Mouse (Mus musculus): ENCODE measurements around the gene Snx5. TPM values are rescaled to one million over a fixed set of nuclear protein-coding genes. Genes with fewer than 3 reads are reported as not detected.

Gene Snx5
- polyA plus RNA-seq, 1 experiment = 12.9 TPM

DNA sequence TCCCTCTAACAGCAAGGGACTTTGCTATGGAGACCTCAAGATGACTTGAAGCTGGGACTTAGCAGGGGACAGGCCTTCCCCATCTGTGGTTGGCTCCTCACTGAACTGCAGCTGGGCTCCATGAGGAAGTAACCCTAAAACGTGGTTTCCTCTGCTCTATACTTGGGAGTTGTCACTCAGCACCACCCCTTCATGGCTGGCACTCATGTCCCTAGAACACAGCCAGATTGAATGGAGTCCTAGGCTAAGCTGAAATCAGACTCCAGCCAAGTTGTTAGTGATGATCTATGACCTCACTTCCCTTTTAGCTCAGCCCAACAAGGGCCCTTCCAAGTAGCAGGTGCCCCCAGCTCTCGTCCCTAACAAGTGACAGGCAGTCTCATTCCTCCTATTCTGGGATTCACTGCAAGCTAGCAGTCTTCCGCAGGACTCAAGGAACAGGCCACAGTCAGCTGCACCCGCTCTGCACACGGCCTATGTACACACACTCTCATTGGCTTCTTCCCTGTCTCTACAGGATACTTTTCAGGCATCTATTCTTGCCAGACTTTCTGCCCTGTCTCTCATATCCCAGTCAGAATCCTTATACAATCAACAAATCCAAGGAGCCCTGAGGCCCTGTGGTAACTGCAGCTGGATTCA is 23.2 kb downstream of the Snx5 start:
- no peaks in the 10 kb centered on the region for H3K4me1 ChIP-seq (ENCODE audit: control insufficient read depth, insufficient read depth, low read length)
- H3K4me3 ChIP-seq (ENCODE audit: control insufficient read depth, low read depth, low read length) = no peak overlapping the region
- no peaks in the 10 kb centered on the region for H3K27me3 ChIP-seq (ENCODE audit: control insufficient read depth, insufficient read depth, low read length)
- H3K27ac ChIP-seq (ENCODE audit: control insufficient read depth, insufficient read depth, low read depth, low read length) = no peak overlapping the region
- TF ChIP-seq CTCF (IDR thresholded peaks at IDR 0.05; ENCODE audit: control insufficient read depth, insufficient read depth, insufficient replicate concordance, low read depth, low read length) (no peak), POLR2A (IDR thresholded peaks at IDR 0.05; ENCODE audit: control insufficient read depth, low read depth, low read length) (no peak)
- no peaks in the 10 kb centered on the region; the same call in 1 of the 2 replicates for H3K36me3 ChIP-seq (ENCODE audit: control insufficient read depth, insufficient read depth, low read length)

DNA sequence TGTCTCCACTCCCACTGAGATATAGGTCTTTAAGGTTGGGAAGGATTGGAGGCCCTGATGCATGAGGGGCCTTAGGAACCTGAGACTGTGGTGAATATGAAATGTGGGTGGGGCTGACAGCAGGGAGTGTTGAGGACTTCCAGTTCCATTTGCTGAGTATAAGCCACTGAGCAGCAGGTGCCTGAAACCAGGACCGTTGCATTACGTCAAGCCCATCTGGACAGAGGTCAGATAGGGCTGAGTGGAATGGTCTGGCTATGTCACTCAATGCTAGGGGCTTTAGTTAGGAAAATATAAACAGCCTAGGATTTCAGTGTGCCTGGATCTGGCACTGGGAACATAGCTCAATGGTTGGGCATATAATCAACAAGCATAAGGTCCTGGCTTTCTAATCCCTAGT is 24.4 kb downstream of the Snx5 start:
- no peaks in the 10 kb centered on the region; the same call in 1 of the 2 replicates for H3K36me3 ChIP-seq (ENCODE audit: control insufficient read depth, insufficient read depth, low read length)
- H3K27ac ChIP-seq (ENCODE audit: control insufficient read depth, insufficient read depth, low read depth, low read length) = no peak overlapping the region
- TF ChIP-seq CTCF (IDR thresholded peaks at IDR 0.05; ENCODE audit: control insufficient read depth, insufficient read depth, insufficient replicate concordance, low read depth, low read length) = no peak
- TF ChIP-seq POLR2A (IDR thresholded peaks at IDR 0.05; ENCODE audit: control insufficient read depth, low read depth, low read length) = no peak
- no peaks in the 10 kb centered on the region for H3K4me1 ChIP-seq (ENCODE audit: control insufficient read depth, insufficient read depth, low read length)
- no peaks in the 10 kb centered on the region for H3K27me3 ChIP-seq (ENCODE audit: control insufficient read depth, insufficient read depth, low read length)
- no peak overlapping the region for H3K4me3 ChIP-seq (ENCODE audit: control insufficient read depth, low read depth, low read length)

DNA sequence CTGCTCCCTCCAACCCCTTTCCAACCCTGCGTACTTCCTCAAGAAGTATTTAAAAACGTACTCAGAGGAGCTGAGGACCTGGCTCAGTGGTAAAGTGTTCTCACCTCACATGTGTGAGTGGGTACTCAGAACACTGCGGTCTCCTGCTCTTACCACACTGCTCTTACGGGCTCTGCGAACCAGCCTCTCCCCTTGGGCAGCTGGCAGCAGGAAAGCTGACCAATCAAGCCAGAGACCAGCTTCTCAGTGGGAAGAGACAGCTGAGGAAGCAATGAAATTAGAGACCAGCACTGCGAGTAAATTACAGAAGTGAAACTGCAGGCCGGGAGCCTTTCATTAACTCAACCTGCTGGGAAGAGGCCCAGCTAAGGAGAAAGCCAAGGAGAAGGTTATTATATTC is 25.2 kb downstream of the Snx5 start:
- Histone ChIP-seq H3K4me3 (ENCODE audit: control insufficient read depth, low read depth, low read length) (no peak overlapping the region), H3K36me3 (ENCODE audit: control insufficient read depth, insufficient read depth, low read length) (no peaks in the 10 kb centered on the region), H3K4me1 (ENCODE audit: control insufficient read depth, insufficient read depth, low read length) (no peaks in the 10 kb centered on the region), H3K27ac (ENCODE audit: control insufficient read depth, insufficient read depth, low read depth, low read length) (no peak overlapping the region), H3K27me3 (ENCODE audit: control insufficient read depth, insufficient read depth, low read length) (no peaks in the 10 kb centered on the region)
- TF ChIP-seq POLR2A (IDR thresholded peaks at IDR 0.05; ENCODE audit: control insufficient read depth, low read depth, low read length) (no peak), CTCF (IDR thresholded peaks at IDR 0.05; ENCODE audit: control insufficient read depth, insufficient read depth, insufficient replicate concordance, low read depth, low read length) (no peak)

DNA sequence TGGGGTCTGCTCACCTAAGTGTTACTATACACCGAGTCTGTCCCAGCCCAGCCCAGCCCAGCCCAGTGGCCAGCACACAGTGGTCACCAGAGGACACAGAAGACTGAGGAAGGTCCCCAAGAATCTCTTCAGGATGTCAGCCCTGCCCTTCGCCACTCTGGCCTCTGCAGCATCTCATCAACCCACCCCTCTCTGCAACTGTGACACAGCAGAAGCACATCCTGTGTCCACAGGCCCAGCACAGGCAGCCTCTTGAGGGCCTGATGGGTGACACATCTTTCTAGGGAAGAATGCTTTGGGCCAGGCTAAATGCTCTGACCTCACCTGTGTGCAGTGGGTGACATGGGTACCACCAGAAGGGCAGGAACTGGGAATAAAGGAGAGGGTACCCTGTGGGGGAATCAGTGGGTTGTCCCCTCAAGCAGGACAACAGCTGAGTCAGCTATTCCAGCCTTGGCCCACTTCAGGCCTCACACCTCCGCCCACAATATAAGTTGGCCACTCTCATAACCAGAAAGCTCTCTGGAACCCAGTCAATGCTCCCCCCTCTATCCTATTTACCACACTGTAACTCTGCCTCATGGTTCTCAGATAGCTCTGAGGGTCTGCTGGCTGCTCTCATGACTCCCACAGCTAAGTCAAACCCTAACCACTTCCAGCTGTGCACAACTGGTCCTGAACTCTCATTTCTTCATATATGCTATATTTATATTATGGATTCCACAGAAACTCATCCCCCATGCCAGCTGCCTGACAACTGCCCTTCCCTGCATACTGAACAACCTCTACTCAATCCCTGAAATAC is 30.4 kb downstream of the Snx5 start:
- Histone ChIP-seq H3K36me3 (ENCODE audit: control insufficient read depth, insufficient read depth, low read length) (no peaks in the 10 kb centered on the region), H3K27me3 (ENCODE audit: control insufficient read depth, insufficient read depth, low read length) (no peaks in the 10 kb centered on the region), H3K4me3 (ENCODE audit: control insufficient read depth, low read depth, low read length) (no peak overlapping the region), H3K4me1 (ENCODE audit: control insufficient read depth, insufficient read depth, low read length) (no peaks in the 10 kb centered on the region), H3K27ac (ENCODE audit: control insufficient read depth, insufficient read depth, low read depth, low read length) (no peak overlapping the region)
- no peak for TF ChIP-seq CTCF (IDR thresholded peaks at IDR 0.05; ENCODE audit: control insufficient read depth, insufficient read depth, insufficient replicate concordance, low read depth, low read length)
- no peak for TF ChIP-seq POLR2A (IDR thresholded peaks at IDR 0.05; ENCODE audit: control insufficient read depth, low read depth, low read length)

DNA sequence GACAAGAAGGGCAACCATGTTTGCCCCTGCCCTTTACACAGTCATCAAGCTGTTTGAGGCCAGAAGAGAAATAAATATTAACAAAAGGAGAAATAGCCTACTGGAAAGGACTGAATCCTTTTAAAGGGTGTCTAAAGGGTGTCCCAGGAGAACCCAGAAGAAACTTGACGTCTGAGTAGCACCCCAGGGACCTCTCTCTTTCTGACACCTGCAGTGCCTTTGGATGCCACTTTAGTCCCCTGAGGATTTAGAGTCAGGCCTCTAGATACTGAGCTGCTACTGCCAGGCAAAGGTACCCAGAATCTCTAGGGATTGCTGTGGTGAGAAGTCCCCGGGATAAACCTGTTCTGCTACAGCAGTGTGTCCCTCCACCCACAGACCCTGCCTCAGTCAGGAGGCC is 31.4 kb downstream of the Snx5 start:
- H3K27me3 ChIP-seq (ENCODE audit: control insufficient read depth, insufficient read depth, low read length) = no peaks in the 10 kb centered on the region
- no peak overlapping the region for H3K4me3 ChIP-seq (ENCODE audit: control insufficient read depth, low read depth, low read length)
- no peak overlapping the region for H3K27ac ChIP-seq (ENCODE audit: control insufficient read depth, insufficient read depth, low read depth, low read length)
- no peak for TF ChIP-seq CTCF (IDR thresholded peaks at IDR 0.05; ENCODE audit: control insufficient read depth, insufficient read depth, insufficient replicate concordance, low read depth, low read length)
- TF ChIP-seq POLR2A (IDR thresholded peaks at IDR 0.05; ENCODE audit: control insufficient read depth, low read depth, low read length) = no peak
- no peaks in the 10 kb centered on the region for H3K36me3 ChIP-seq (ENCODE audit: control insufficient read depth, insufficient read depth, low read length)
- no peaks in the 10 kb centered on the region for H3K4me1 ChIP-seq (ENCODE audit: control insufficient read depth, insufficient read depth, low read length)

DNA sequence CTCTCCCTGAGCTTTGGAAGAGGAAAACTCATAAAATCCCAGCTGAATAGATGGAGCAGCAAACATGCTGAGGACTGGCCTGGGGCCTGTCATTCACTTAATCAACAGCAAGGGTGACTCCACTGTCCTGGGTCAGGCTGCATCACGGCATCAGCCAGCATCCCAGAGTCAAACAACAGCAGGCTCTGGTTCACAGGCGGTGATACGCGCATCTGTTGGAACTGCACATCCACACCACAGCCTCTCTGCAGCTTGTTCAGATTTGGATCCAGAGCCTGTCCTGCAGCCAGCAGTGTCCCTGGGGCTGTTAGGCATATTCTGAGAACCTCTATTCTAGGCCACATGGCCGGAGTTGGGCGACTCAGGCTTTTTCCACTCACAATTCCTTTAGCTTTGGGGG is 32.4 kb downstream of the Snx5 start:
- no peaks in the 10 kb centered on the region for H3K36me3 ChIP-seq (ENCODE audit: control insufficient read depth, insufficient read depth, low read length)
- H3K27me3 ChIP-seq (ENCODE audit: control insufficient read depth, insufficient read depth, low read length) = no peaks in the 10 kb centered on the region
- no peak overlapping the region for H3K4me3 ChIP-seq (ENCODE audit: control insufficient read depth, low read depth, low read length)
- TF ChIP-seq POLR2A (IDR thresholded peaks at IDR 0.05; ENCODE audit: control insufficient read depth, low read depth, low read length) (no peak), CTCF (IDR thresholded peaks at IDR 0.05; ENCODE audit: control insufficient read depth, insufficient read depth, insufficient replicate concordance, low read depth, low read length) (no peak)
- H3K4me1 ChIP-seq (ENCODE audit: control insufficient read depth, insufficient read depth, low read length) = no peaks in the 10 kb centered on the region
- no peak overlapping the region; the same call in 1 of the 2 replicates for H3K27ac ChIP-seq (ENCODE audit: control insufficient read depth, insufficient read depth, low read depth, low read length)

DNA sequence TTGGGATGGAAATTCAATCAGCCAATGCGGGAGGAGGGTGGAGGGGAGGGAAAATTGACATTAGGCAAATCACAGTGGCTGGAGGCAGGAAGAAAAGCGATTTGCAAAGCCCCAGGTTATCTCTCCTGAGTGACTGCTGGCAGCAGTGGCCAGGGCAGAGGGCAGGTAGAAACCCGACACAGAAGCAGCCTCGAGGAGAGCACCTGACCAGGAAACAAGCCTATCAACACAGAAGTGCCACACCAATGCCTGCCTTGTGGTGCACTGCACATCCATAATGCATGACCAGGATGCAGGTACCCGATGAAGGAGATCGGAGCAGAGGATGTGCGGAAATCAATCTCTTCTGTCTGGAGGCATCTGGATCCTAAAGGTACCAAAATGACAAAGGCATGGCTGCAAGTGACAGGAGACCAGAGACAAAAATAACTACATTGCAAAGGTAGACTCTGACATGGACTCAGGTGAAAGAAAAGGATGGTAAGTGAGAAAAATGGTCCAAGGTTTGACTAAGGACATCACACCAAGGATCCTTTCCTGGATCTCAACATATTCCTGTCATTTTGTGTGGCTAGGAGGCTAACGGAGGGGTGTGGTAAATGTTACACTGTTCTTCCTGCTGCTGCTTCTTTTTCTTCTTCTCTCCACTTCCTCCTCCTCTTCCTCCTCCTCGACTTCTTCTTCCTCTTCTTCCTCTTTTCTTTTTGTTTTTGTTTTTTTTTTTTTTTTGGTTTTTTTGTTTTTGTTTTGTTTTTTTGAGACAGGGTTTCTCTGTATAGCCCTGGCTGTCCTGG is 33.7 kb downstream of the Snx5 start:
- H3K36me3 ChIP-seq (ENCODE audit: control insufficient read depth, insufficient read depth, low read length) = no peaks in the 10 kb centered on the region
- no peak overlapping the region for H3K27ac ChIP-seq (ENCODE audit: control insufficient read depth, insufficient read depth, low read depth, low read length)
- no peaks in the 10 kb centered on the region for H3K4me1 ChIP-seq (ENCODE audit: control insufficient read depth, insufficient read depth, low read length)
- no peaks in the 10 kb centered on the region for H3K27me3 ChIP-seq (ENCODE audit: control insufficient read depth, insufficient read depth, low read length)
- TF ChIP-seq POLR2A (IDR thresholded peaks at IDR 0.05; ENCODE audit: control insufficient read depth, low read depth, low read length) (no peak), CTCF (IDR thresholded peaks at IDR 0.05; ENCODE audit: control insufficient read depth, insufficient read depth, insufficient replicate concordance, low read depth, low read length) (no peak)
- H3K4me3 ChIP-seq (ENCODE audit: control insufficient read depth, low read depth, low read length) = no peak overlapping the region
